Mouse (Mus musculus) forebrain, postnatal 0 days (tissue): ENCODE measurements around the gene Mroh7. TPM values are rescaled to one million over a fixed set of nuclear protein-coding genes. Genes with fewer than 3 reads are reported as not detected.
A peak's percentile ranks its signal among the peaks of the same experiment; 100 is the strongest.

Source experiments
- ATAC-seq: fragments of 200-750 bp; cut with Nextera tagmentation; 2 replicates; pipeline ENCODE4 v1.8.0; 2017; ENCODE audit warnings: mild to moderate bottlenecking, moderate library complexity
- DNase-seq: peaks from one replicate; pipeline ENCODE4 v3.0.0-alpha.2; 2015
- H3K27ac ChIP-seq: fragments of 300-500 bp; sonication (generic); 2 replicates; pipeline ENCODE4 v1.5.1; 2014; ENCODE audit warnings: low read depth, mild to moderate bottlenecking, antibody characterized with exemption, low read length, moderate library complexity, mixed read lengths
- H3K27me3 ChIP-seq: fragments of 300-500 bp; sonication (generic); 2 replicates; pipeline ENCODE4 v1.6.1; 2014; ENCODE audit warnings: mild to moderate bottlenecking, low read length, mixed read lengths; ENCODE audit not compliant: insufficient read depth
- H3K36me3 ChIP-seq: fragments of 300-500 bp; sonication (generic); 2 replicates; pipeline ENCODE4 v1.6.1; 2014; ENCODE audit warnings: mild to moderate bottlenecking, moderate library complexity; ENCODE audit not compliant: insufficient read depth
- H3K4me1 ChIP-seq: fragments of 300-500 bp; sonication (generic); 2 replicates; pipeline ENCODE4 v1.6.1; 2014; ENCODE audit warnings: antibody characterized with exemption; ENCODE audit not compliant: insufficient read depth
- H3K4me2 ChIP-seq: fragments of 300-500 bp; sonication (generic); 2 replicates; pipeline ENCODE4 v1.6.1; 2014; ENCODE audit warnings: low read depth, mild to moderate bottlenecking, moderate library complexity
- H3K4me3 ChIP-seq: fragments of 300-500 bp; sonication (generic); 2 replicates; pipeline ENCODE4 v1.5.1; 2014; ENCODE audit warnings: low read depth, low read length, mixed read lengths
- H3K9ac ChIP-seq: fragments of 300-500 bp; sonication (generic); 2 replicates; pipeline ENCODE4 v1.6.1; 2014; ENCODE audit warnings: mild to moderate bottlenecking
- H3K9me3 ChIP-seq: fragments of 300-500 bp; sonication (generic); 2 replicates; pipeline ENCODE4 v1.6.1; 2016; ENCODE audit warnings: low read length
- CTCF ChIP-seq: sonication (generic); IDR thresholded peaks from 2 replicates; pipeline ENCODE4 v1.5.1; 2016; ENCODE audit warnings: antibody characterized with exemption, control low read depth, low read depth
- WGBS: fragments of 180-500 bp; shearing (Covaris S2); extraction: QIAGEN DNeasy Blood & Tissue Kit; methylation state at CpG from one replicate; pipeline ENCODE4 v1.1.7; 2014; 5-methylcytosine and 5-hydroxymethylcytosine counted together
- polyA plus RNA-seq: library from polyadenylated mRNA; unstranded; fragments of >200 nt; fragmentation: Nextera tagmentation; extraction: Ambion mirVana; gene quantifications from 2 replicates; pipeline ENCODE4 v1.2.1, GENCODE M21; 2015
- total RNA-seq: library from RNA; depleted of rRNA; stranded (reverse); fragments of >200 nt; gene quantifications from 2 replicates; pipeline ENCODE4 v1.2.3, GENCODE M21; 2014

The Mroh7 gene
- total and polyA plus RNA-seq, 2 experiments from 2014 or later = 0.71 to 0.95 TPM

- no peak overlapping the region for H3K4me2 ChIP-seq
- H3K27ac ChIP-seq = peak overlapping the region; percentile 80
- H3K36me3 ChIP-seq = no peaks in the 10 kb centered on the region
- DNase-seq (no peak), ATAC-seq (no peak)
- no peak overlapping the region; the same call in 1 of the 2 replicates for H3K9ac ChIP-seq
- no peaks in the 10 kb centered on the region for H3K9me3 ChIP-seq
- no peak for TF ChIP-seq CTCF
- H3K4me3 ChIP-seq = no peak overlapping the region
- H3K4me1 ChIP-seq = peaks cover 36% of the 10 kb centered on the region
- WGBS = 73% methylated on average over 10 of the region's 10 CpGs
- no peaks in the 10 kb centered on the region for H3K27me3 ChIP-seq
These were observed 26.8 kb downstream of the Mroh7 start for GRCm38 (mm10) chr4:106703956-106704355.

- H3K9me3 ChIP-seq = no peaks in the 10 kb centered on the region
- no peaks in the 10 kb centered on the region for H3K27me3 ChIP-seq
- H3K9ac ChIP-seq = no peak overlapping the region
- H3K4me2 ChIP-seq = no peak overlapping the region
- DNase-seq (peak; percentile 75), ATAC-seq (peak; percentile 48; the same call in 1 of the 2 replicates)
- WGBS = 29% methylated on average over 4 of the region's 4 CpGs
- H3K4me1 ChIP-seq = peaks cover 36% of the 10 kb centered on the region
- no peak overlapping the region for H3K4me3 ChIP-seq
- H3K27ac ChIP-seq = peak overlapping the region; percentile 82
- TF ChIP-seq CTCF = no peak
- no peaks in the 10 kb centered on the region for H3K36me3 ChIP-seq
These were observed 29.9 kb downstream of the Mroh7 start for GRCm38 (mm10) chr4:106700798-106701197.

- Histone ChIP-seq H3K9me3 (no peaks in the 10 kb centered on the region), H3K27ac (peak overlapping the region; percentile 82; the same call in 1 of the 2 replicates), H3K36me3 (no peaks in the 10 kb centered on the region), H3K4me2 (no peak overlapping the region), H3K4me3 (no peak overlapping the region), H3K4me1 (peaks cover 29% of the 10 kb centered on the region), H3K9ac (no peak overlapping the region), H3K27me3 (no peaks in the 10 kb centered on the region)
- ATAC-seq = no peak
- peak; percentile 29 for DNase-seq
- TF ChIP-seq CTCF = peak; percentile 62
- WGBS = 18% methylated on average over 9 of the region's 9 CpGs
These were observed 30.7 kb downstream of the Mroh7 start for GRCm38 (mm10) chr4:106699989-106700388.

GRCm38 (mm10) chr4:106693841-106694430, 36.8 kb downstream of the Mroh7 start:
- DNase-seq (no peak), ATAC-seq (no peak)
- Histone ChIP-seq H3K27me3 (no peaks in the 10 kb centered on the region), H3K9ac (no peak overlapping the region), H3K36me3 (no peaks in the 10 kb centered on the region), H3K4me3 (no peak overlapping the region), H3K4me2 (no peak overlapping the region), H3K4me1 (no peaks in the 10 kb centered on the region), H3K9me3 (no peaks in the 10 kb centered on the region), H3K27ac (no peak overlapping the region)
- no peak for TF ChIP-seq CTCF
- 85% methylated on average over 15 of the region's 15 CpGs for WGBS

- Histone ChIP-seq H3K36me3 (no peaks in the 10 kb centered on the region), H3K9ac (no peak overlapping the region), H3K27ac (no peak overlapping the region), H3K4me2 (no peak overlapping the region), H3K4me3 (no peak overlapping the region), H3K9me3 (no peaks in the 10 kb centered on the region), H3K27me3 (no peaks in the 10 kb centered on the region), H3K4me1 (no peaks in the 10 kb centered on the region)
- no peak for ATAC-seq
- WGBS = 52% methylated on average over 3 of the region's 3 CpGs
- DNase-seq = no peak
- TF ChIP-seq CTCF = no peak
These were observed 42.0 kb downstream of the Mroh7 start for GRCm38 (mm10) chr4:106688636-106689296.

GRCm38 (mm10) chr4:106680955-106681354, 49.8 kb downstream of the Mroh7 start:
- ATAC-seq (no peak), DNase-seq (no peak)
- Histone ChIP-seq H3K36me3 (peaks cover 9% of the 10 kb centered on the region; the same call in 1 of the 2 replicates), H3K9me3 (no peaks in the 10 kb centered on the region), H3K4me1 (peaks cover 6% of the 10 kb centered on the region; the same call in 1 of the 2 replicates), H3K4me3 (no peak overlapping the region), H3K9ac (no peak overlapping the region), H3K27ac (no peak overlapping the region), H3K27me3 (no peaks in the 10 kb centered on the region), H3K4me2 (no peak overlapping the region)
- WGBS = 51% methylated on average over 2 of the region's 2 CpGs
- TF ChIP-seq CTCF = no peak

GRCm38 (mm10) chr4:106679152-106679551, 51.6 kb downstream of the Mroh7 start:
- DNase-seq = no peak
- Histone ChIP-seq H3K9ac (no peak overlapping the region), H3K36me3 (peaks cover 20% of the 10 kb centered on the region), H3K27ac (no peak overlapping the region), H3K4me3 (peak overlapping the region; percentile 72), H3K4me2 (peak overlapping the region; percentile 76), H3K27me3 (no peaks in the 10 kb centered on the region), H3K9me3 (no peaks in the 10 kb centered on the region), H3K4me1 (peaks cover 6% of the 10 kb centered on the region; the same call in 1 of the 2 replicates)
- 41% methylated on average over 3 of the region's 3 CpGs for WGBS
- TF ChIP-seq CTCF = no peak
- no peak for ATAC-seq
